Mouse (Mus musculus) B cell, adult 2 months (primary cell): Measurements from ENCODE around the gene Tgfb1.

ENCODE experiments used
- DNase-seq, 2 experiments: peaks; one replicate each; pipeline ENCODE4 v3.0.0; 2022

The Tgfb1 gene

DNA sequence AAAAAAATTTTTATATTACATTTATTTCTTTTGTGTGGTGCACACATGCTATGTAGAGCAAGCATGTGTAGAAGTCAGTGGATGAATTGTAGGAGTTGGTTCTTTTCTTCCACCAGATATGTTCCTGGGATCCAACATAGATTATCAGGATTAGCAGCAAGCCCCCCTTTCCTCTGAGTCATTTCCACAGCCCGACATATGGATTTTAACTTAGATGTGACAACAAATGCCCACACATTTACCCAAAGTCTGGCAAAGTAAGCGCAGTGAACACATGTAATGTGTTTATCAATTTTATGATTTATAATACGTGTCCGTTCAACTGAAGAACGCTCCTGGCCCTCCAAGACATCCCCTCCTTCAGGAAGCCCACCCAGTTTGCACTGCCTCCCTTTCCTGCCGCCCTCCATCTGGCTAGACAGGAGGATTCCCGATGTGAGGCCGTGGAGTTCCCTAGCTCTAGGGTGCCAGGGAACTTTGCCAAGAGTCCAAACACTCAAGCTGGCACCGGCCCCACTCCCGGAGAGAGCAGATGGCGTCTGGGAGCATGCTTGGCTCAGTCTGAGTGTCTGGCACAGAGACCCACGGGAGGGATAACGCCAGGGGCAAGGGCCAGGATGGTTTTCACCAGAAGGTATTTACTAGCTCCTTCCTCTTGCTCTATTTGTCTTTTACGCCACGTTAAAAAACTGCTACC is 10.6 kb upstream of the Tgfb1 start:
- DNase-seq, result no peak

GRCm38 (mm10) chr7:25677013-25677412 is 9.8 kb upstream of the Tgfb1 start:
- no peak for DNase-seq

DNA sequence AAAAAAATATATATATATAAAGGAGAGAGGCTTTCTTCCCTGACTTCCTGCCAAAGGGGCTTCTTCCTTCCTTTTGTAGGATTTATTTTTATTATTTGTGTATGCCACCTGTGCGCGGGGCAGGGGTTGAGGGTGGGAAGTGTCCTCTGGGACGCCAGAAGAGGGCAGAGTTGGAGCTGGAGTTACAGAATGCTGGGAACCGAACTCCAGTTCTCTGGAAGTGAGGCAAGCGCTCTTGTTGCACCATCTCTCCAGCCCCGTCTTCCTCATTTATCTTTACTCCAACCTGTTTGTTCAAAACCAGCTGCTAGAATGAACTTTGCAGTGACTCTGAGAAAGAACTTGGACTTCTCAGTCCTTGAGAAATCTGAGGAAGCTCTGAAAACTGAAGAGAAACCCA is 6.8 kb upstream of the Tgfb1 start:
- DNase-seq, result no peak

GRCm38 (mm10) chr7:25680514-25681258 is 6.1 kb upstream of the Tgfb1 start, which contains the start of gene B9d2:
Gene B9d2, plus strand, starts transcription at chr7:25680780.
- peak; percentile 99 for DNase-seq

GRCm38 (mm10) chr7:25681341-25682231 is 5.2 kb upstream of the Tgfb1 start:
- peak; percentile 49 to 50 for DNase-seq

GRCm38 (mm10) chr7:25683474-25684180 is 3.2 kb upstream of the Tgfb1 start:
- DNase-seq, result peak; percentile 67 to 73

- no peak for DNase-seq
Observed at GRCm38 (mm10) chr7:25684659-25685058, 2.1 kb upstream of the Tgfb1 start.

- DNase-seq, result no peak
Observed at GRCm38 (mm10) chr7:25685926-25686470, 804 bp upstream of the Tgfb1 start.

- DNase-seq, result peak; percentile 72 to 73
Observed at GRCm38 (mm10) chr7:25687811-25688401, 1.1 kb downstream of the Tgfb1 start.

GRCm38 (mm10) chr7:25688810-25689586 is 2.2 kb downstream of the Tgfb1 start:
- peak; percentile 89 to 91 for DNase-seq

- no peak for DNase-seq
Observed at GRCm38 (mm10) chr7:25689603-25690021, 2.8 kb downstream of the Tgfb1 start.

DNA sequence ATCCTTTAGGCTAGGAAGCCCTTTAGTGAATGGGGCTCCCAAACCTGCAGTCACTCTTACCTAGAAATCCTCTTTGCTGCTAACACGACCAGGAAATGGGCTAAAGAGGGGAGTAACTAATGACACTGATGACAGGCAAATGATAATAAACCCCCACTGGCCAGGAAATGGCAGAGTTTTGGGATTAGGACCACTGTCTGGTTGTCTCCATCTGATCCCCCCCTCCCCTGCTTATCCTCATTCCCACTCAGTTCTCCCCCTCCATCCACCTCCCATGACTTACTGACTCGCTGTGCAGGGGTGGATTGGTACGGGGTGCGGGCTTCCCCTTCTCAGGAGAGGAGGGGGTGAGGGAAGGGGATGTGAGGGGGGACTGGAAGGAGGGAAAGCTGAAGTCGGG is 3.2 kb downstream of the Tgfb1 start:
- no peak for DNase-seq

- DNase-seq, result no peak
Observed at GRCm38 (mm10) chr7:25694104-25694503, 7.3 kb downstream of the Tgfb1 start.

GRCm38 (mm10) chr7:25699851-25700250 is 13.0 kb downstream of the Tgfb1 start:
- no peak for DNase-seq

- peak; percentile 74 to 77 for DNase-seq
Observed at GRCm38 (mm10) chr7:25700732-25701131, 13.9 kb downstream of the Tgfb1 start.

DNA sequence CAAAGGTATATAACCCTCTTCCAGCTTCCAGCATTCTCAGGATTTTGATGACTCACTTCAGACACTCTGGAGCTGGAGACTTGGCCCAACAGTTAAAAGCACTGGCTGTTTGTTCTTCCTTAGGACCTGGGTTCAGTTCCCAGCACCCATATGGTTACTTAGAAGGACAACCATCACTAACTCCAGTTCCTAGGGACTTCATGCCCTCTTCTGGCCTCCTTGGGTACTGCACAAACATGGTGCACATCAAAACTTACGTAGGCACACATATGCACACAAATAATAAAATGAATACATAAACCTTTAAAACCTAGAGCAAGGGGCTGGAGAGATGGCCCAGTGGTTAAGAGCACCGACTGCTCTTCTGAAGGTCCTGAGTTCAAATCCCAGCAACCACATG is 15.5 kb downstream of the Tgfb1 start:
- peak; percentile 60 to 62 for DNase-seq

DNA sequence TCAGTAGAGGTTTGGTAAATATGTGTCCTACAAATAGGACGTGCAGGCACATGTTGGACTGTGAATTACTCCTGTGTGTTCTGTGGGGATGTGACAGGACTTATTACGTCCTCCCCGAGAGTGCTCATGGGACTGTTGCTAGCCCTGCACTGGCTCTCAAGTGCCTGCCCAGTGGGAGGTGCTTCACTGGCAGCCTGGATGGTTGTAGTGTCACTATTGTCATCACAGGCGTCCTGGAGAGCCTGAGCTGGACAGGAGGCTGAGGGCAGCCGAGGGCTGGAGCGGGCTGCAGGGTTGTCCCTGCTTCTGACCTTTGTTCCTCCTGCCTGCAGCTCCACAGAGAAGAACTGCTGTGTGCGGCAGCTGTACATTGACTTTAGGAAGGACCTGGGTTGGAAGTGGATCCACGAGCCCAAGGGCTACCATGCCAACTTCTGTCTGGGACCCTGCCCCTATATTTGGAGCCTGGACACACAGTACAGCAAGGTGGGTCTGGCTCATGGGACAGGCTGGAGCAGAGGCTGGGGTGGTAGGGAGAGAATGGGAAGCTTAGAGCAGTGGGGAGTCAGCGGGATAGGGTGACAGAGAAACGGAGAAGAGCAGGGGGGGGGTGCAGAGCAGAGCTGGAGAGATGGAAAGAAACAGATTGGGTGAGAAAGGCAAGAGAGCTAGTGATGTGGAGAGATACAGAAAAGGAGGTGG is 17.1 kb downstream of the Tgfb1 start:
- no peak for DNase-seq

DNA sequence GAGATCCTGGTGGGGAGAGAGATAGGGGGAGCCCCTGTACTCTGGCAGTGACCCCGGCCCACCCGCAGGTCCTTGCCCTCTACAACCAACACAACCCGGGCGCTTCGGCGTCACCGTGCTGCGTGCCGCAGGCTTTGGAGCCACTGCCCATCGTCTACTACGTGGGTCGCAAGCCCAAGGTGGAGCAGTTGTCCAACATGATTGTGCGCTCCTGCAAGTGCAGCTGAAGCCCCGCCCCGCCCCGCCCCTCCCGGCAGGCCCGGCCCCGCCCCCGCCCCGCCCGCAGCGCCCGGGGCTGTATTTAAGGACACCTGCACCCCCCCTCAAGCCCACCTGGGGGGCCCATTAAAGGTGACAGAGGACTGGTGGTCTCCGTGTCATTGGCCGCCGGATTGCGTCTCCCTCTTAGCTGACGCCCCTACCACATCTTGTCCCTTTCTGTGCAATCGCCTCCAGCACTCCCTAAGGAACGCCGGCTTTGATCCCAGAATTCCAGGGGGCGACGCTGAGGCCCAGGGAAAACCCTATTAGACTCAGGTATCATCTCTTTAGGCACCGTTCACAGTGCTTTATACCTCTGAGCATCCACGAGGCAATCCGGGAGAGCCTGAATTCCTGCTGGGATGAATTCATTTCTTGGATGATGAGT is 18.0 kb downstream of the Tgfb1 start:
- no peak for DNase-seq

DNA sequence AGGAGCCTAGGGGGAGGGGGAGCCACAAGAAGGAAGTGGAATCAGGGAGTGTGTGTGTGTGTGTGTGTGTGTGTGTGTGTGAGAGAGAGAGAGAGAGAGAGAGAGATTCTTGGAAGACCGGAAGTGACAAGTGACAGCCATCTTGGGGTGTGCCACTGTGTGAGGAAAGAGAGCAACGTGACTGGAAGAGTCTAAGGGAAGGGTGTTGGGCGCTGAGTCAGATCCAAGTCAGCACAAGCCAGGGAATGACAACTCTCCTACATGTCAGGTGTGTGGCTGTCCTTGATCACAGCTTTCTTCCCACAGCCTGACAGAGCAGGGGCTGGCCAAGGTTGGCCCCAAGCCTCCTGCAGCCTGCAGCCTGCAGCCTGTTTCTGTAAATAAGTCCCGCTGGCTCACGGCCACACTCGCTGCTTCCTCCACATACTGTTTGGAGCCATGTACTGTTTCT is 19.0 kb downstream of the Tgfb1 start:
- peak; percentile 19 to 26 for DNase-seq
